Mouse (Mus musculus): ENCODE data around the gene Cox8b. TPM values are rescaled to one million over a fixed set of nuclear protein-coding genes. Genes with fewer than 3 reads are reported as not detected.
A peak's percentile ranks its signal among the peaks of the same experiment; 100 is the strongest.

The Cox8b gene
- polyA plus RNA-seq, 1 experiment from 2014 or later, result 0.39 TPM

DNA sequence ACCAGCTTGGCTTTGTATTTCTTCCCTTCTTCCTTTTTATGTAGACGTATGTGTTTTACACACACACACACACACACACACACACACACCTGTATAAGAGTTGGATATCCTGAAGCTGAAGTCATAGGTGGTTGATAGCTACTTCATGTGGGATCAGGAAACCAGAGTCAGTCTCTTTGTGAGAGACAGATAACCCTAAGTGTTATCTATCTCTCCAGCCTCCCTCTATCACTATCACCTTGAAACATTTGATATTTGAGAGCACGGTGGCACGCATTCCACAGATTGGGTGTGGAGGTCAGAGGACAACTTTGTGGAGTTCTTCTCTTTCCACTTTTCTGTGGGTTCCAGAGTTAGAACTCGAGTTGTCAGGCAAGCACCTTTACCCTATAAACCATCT lies 19.7 kb upstream of the Cox8b start:
- Histone ChIP-seq H3K27me3 (ENCODE audit: insufficient read depth, low read length) (peaks cover 30% of the 10 kb centered on the region), H3K27ac (no peak overlapping the region), H3K9me3 (replicated peaks; ENCODE audit: low read length) (no peaks in the 10 kb centered on the region), H3K4me1 (replicated peaks; ENCODE audit: insufficient read depth, low read length) (no peaks in the 10 kb centered on the region; the same call in 1 of the 2 replicates), H3K36me3 (ENCODE audit: insufficient read depth, low read length) (no peaks in the 10 kb centered on the region), H3K9ac (ENCODE audit: low read depth, low read length) (no peak overlapping the region), H3K4me3 (replicated peaks; ENCODE audit: low read depth, low read length) (no peak overlapping the region), H3K4me2 (ENCODE audit: low read length) (no peak overlapping the region)
- no peak for ATAC-seq (replicated peaks; ENCODE audit: low FRiP score, low read depth)
- no peak for DNase-seq (ENCODE audit: low spot score)
- 48% methylated on average over 4 of the region's 4 CpGs for WGBS
- TF ChIP-seq CTCF (IDR thresholded peaks at IDR 0.05; ENCODE audit: low read depth), result no peak

GRCm38 (mm10) chr7:140914031-140914690 lies 13.9 kb upstream of the Cox8b start:
- DNase-seq (ENCODE audit: low spot score), result no peak
- WGBS, result 80% methylated on average over 8 of the region's 8 CpGs

GRCm38 (mm10) chr7:140912846-140913482 lies 12.7 kb upstream of the Cox8b start:
- H3K36me3 ChIP-seq (ENCODE audit: insufficient read depth, low read length), result no peaks in the 10 kb centered on the region
- DNase-seq (ENCODE audit: low spot score) (no peak), ATAC-seq (replicated peaks; ENCODE audit: low FRiP score, low read depth) (peak; percentile 50; the same call in 1 of the 2 replicates)
- no peak overlapping the region for H3K4me2 ChIP-seq (ENCODE audit: low read length)
- no peaks in the 10 kb centered on the region for H3K9me3 ChIP-seq (replicated peaks; ENCODE audit: low read length)
- no peak for TF ChIP-seq CTCF (IDR thresholded peaks at IDR 0.05; ENCODE audit: low read depth)
- H3K9ac ChIP-seq (ENCODE audit: low read depth, low read length), result no peak overlapping the region
- H3K4me1 ChIP-seq (replicated peaks; ENCODE audit: insufficient read depth, low read length), result no peaks in the 10 kb centered on the region
- H3K27ac ChIP-seq, result peak overlapping the region; percentile 37; the same call in 1 of the 2 replicates
- no peaks in the 10 kb centered on the region for H3K27me3 ChIP-seq (ENCODE audit: insufficient read depth, low read length)
- WGBS, result 58% methylated on average over 5 of the region's 5 CpGs
- no peak overlapping the region for H3K4me3 ChIP-seq (replicated peaks; ENCODE audit: low read depth, low read length)

More at GRCm38 (mm10) chr7:140914031-140914690, 13.9 kb upstream of the Cox8b start:
- no peak overlapping the region for H3K27ac ChIP-seq
- no peak overlapping the region for H3K4me2 ChIP-seq (ENCODE audit: low read length)
- H3K4me3 ChIP-seq (replicated peaks; ENCODE audit: low read depth, low read length), result no peak overlapping the region
- no peak overlapping the region for H3K9ac ChIP-seq (ENCODE audit: low read depth, low read length)
- H3K36me3 ChIP-seq (ENCODE audit: insufficient read depth, low read length), result no peaks in the 10 kb centered on the region
- TF ChIP-seq CTCF (IDR thresholded peaks at IDR 0.05; ENCODE audit: low read depth), result no peak
- no peak for ATAC-seq (replicated peaks; ENCODE audit: low FRiP score, low read depth)
- no peaks in the 10 kb centered on the region for H3K4me1 ChIP-seq (replicated peaks; ENCODE audit: insufficient read depth, low read length)
- no peaks in the 10 kb centered on the region for H3K9me3 ChIP-seq (replicated peaks; ENCODE audit: low read length)
- H3K27me3 ChIP-seq (ENCODE audit: insufficient read depth, low read length), result no peaks in the 10 kb centered on the region

DNA sequence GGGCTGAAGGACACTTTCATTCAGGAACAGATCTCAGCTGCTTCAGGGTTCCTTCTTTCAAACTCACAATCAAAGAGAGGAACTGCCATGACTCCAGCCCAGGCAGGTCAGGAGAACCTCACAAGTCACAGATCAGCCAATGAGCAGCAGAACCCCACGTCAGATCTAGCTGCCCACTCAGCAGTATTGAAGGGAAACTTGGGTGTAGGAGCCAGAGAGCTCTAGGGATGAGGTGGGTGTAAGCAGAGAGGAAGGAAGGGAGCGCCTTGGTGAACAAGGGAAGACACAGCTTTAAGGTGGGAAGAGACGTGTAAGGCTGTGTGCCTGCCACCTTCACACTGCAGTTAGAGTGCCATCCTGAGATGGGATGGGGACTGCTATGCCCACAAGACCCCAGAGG lies 12.0 kb upstream of the Cox8b start:
- H3K9ac ChIP-seq (ENCODE audit: low read depth, low read length), result no peak overlapping the region
- WGBS, result 59% methylated on average over 3 of the region's 3 CpGs
- no peaks in the 10 kb centered on the region for H3K9me3 ChIP-seq (replicated peaks; ENCODE audit: low read length)
- TF ChIP-seq CTCF (IDR thresholded peaks at IDR 0.05; ENCODE audit: low read depth), result no peak
- no peaks in the 10 kb centered on the region for H3K4me1 ChIP-seq (replicated peaks; ENCODE audit: insufficient read depth, low read length)
- no peaks in the 10 kb centered on the region for H3K36me3 ChIP-seq (ENCODE audit: insufficient read depth, low read length)
- H3K27me3 ChIP-seq (ENCODE audit: insufficient read depth, low read length), result no peaks in the 10 kb centered on the region
- ATAC-seq (replicated peaks; ENCODE audit: low FRiP score, low read depth) (no peak), DNase-seq (ENCODE audit: low spot score) (no peak)
- peak overlapping the region; percentile 37; the same call in 1 of the 2 replicates for H3K27ac ChIP-seq
- no peak overlapping the region for H3K4me2 ChIP-seq (ENCODE audit: low read length)
- no peak overlapping the region for H3K4me3 ChIP-seq (replicated peaks; ENCODE audit: low read depth, low read length)

- Histone ChIP-seq H3K36me3 (ENCODE audit: insufficient read depth, low read length) (no peaks in the 10 kb centered on the region), H3K9me3 (replicated peaks; ENCODE audit: low read length) (no peaks in the 10 kb centered on the region), H3K9ac (ENCODE audit: low read depth, low read length) (no peak overlapping the region), H3K4me3 (replicated peaks; ENCODE audit: low read depth, low read length) (peak overlapping the region; percentile 27), H3K4me1 (replicated peaks; ENCODE audit: insufficient read depth, low read length) (no peaks in the 10 kb centered on the region), H3K4me2 (ENCODE audit: low read length) (peak overlapping the region; percentile 67), H3K27ac (no peak overlapping the region), H3K27me3 (ENCODE audit: insufficient read depth, low read length) (no peaks in the 10 kb centered on the region)
- DNase-seq (ENCODE audit: low spot score) (peak; percentile 89), ATAC-seq (replicated peaks; ENCODE audit: low FRiP score, low read depth) (peak; percentile 50; the same call in 1 of the 2 replicates)
- under 1% methylated on average over 19 of the region's 19 CpGs for WGBS
- TF ChIP-seq CTCF (IDR thresholded peaks at IDR 0.05; ENCODE audit: low read depth), result peak; percentile 91
Measured at GRCm38 (mm10) chr7:140908634-140909107, 8.4 kb upstream of the Cox8b start.

DNA sequence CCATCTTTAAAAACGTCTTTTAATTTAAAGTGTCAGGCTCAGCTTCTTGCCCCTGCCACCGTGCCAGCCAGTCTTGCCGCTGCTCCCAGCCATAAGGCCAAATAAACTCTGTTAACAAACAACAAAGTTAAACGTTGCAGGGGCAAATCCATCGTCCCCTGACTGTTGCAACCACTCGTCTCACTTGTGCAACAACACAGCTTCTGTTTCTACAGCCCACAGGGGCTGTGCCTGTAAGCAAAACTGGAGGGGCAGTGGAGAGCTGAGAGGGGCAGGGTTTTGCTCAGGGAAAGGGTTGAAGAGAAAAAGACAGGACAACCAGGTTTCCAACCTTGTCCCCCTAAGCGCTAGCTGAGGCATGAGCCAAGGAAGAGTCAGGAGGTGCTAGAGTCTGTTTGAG lies 7.9 kb upstream of the Cox8b start:
- Histone ChIP-seq H3K36me3 (ENCODE audit: insufficient read depth, low read length) (no peaks in the 10 kb centered on the region), H3K9me3 (replicated peaks; ENCODE audit: low read length) (no peaks in the 10 kb centered on the region), H3K27ac (no peak overlapping the region), H3K9ac (ENCODE audit: low read depth, low read length) (no peak overlapping the region), H3K27me3 (ENCODE audit: insufficient read depth, low read length) (no peaks in the 10 kb centered on the region), H3K4me1 (replicated peaks; ENCODE audit: insufficient read depth, low read length) (no peaks in the 10 kb centered on the region), H3K4me3 (replicated peaks; ENCODE audit: low read depth, low read length) (no peak overlapping the region), H3K4me2 (ENCODE audit: low read length) (peak overlapping the region; percentile 67; the same call in 1 of the 2 replicates)
- no peak for DNase-seq (ENCODE audit: low spot score)
- ATAC-seq (replicated peaks; ENCODE audit: low FRiP score, low read depth), result no peak
- 45% methylated on average over 7 of the region's 7 CpGs for WGBS
- no peak for TF ChIP-seq CTCF (IDR thresholded peaks at IDR 0.05; ENCODE audit: low read depth)
